11 mouse cellular contexts compared by ENCODE assay signal in the genomic region with DNA sequence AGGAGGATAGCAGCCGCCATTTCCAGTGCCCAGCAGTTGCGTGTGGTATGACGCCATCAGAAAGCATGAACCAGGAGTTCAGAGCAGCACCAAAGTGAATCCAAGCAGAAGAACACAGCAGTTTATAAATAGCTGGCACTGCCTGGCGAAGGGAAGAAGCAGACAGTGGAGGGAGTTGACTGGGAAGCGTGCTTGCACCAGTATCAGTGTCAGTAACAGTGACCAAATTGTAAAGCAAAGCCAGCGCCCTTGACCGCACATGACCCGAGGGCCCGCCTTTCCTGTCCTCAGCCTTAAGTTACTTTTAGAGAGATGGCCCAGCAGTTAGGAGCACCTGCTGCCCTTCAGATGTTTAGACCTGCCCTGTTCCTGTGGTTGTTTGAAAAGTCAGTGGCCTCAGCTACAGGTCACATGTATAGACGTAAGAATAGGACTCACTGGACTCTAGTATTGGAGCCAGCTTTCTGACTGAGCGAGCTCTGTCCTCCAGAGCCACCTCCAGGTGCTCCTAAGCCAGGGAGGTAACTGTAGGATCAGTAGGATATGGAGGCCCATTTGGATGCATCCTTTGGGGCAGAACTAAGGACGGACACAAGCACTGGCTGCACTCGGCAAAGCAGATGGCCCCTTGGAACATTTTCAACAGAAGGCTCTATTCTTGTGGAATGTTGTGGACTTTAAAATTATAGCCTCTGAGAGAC.
DNase-seq lines count a peak whose midpoint lies in the region; ATAC-seq lines count a peak whose summit lies in the region.
"Had no signal": no experiment of that assay in that cellular context is flagged by ENCODE, and none has a peak within 500 bp of the region (broad histone marks: within the 10 kb centered on the region; RNA-seq: fewer than 3 reads in every experiment).

No protein-coding gene starts in this region.

- no peaks in the 10 kb centered on the region for H3K9me3 ChIP-seq in neural tube, embryonic 15.5 days (replicated peaks)
- H3K9me3 ChIP-seq in heart, embryonic 14.5 days (ENCODE audit: control insufficient read depth, low read length), result no peaks in the 10 kb centered on the region
- H3K9me3 ChIP-seq: forebrain, embryonic 13.5 days; hindbrain, embryonic 10.5 days; midbrain, embryonic 15.5 days had no signal

- H3K9ac ChIP-seq in neural tube, embryonic 15.5 days (replicated peaks), result no peak overlapping the region
- no peak overlapping the region for H3K9ac ChIP-seq in heart, embryonic 14.5 days (ENCODE audit: low read length)
- H3K9ac ChIP-seq: forebrain, embryonic 13.5 days; midbrain, embryonic 15.5 days had no signal

- no peaks in the 10 kb centered on the region for H3K27me3 ChIP-seq in neural tube, embryonic 15.5 days (replicated peaks)
- H3K27me3 ChIP-seq in heart, embryonic 14.5 days (ENCODE audit: control insufficient read depth, insufficient read depth, low read length), result no peaks in the 10 kb centered on the region
- H3K27me3 ChIP-seq: forebrain, embryonic 13.5 days; midbrain, embryonic 15.5 days had no signal

- 0 out of 2 replicates have a peak, but pooled peaks cover 5% of the 10 kb centered on the region for H3K4me1 ChIP-seq in neural tube, embryonic 15.5 days
- H3K4me1 ChIP-seq in heart, embryonic 14.5 days (ENCODE audit: control insufficient read depth in 2 of 2, insufficient read depth in 2 of 2, low read length in 2 of 2), result peaks cover 21 to 29% of the 10 kb centered on the region in 2 experiments
- H3K4me1 ChIP-seq: forebrain, embryonic 13.5 days; midbrain, embryonic 15.5 days had no signal

- no peak overlapping the region for H3K4me2 ChIP-seq in neural tube, embryonic 15.5 days
- no peak overlapping the region for H3K4me2 ChIP-seq in heart, embryonic 14.5 days (ENCODE audit: low read length)
- H3K4me2 ChIP-seq: forebrain, embryonic 13.5 days; midbrain, embryonic 15.5 days had no signal

- no peak overlapping the region for H3K4me3 ChIP-seq in neural tube, embryonic 15.5 days (replicated peaks)
- H3K4me3 ChIP-seq in heart, embryonic 14.5 days (ENCODE audit: control insufficient read depth in 1 of 2, insufficient read depth in 1 of 2, low read depth in 1 of 2, low read length in 2 of 2), result no peak overlapping the region
- H3K4me3 ChIP-seq: forebrain, embryonic 13.5 days; hindbrain, embryonic 10.5 days; midbrain, embryonic 15.5 days had no signal

- H3K27ac ChIP-seq in neural tube, embryonic 15.5 days (replicated peaks), result 0 out of 2 replicates have a peak overlapping the region, but pooled peaks have one; percentile 24
- H3K27ac ChIP-seq in heart, embryonic 14.5 days (replicated peaks in 1 of 2; ENCODE audit: control insufficient read depth in 1 of 2, insufficient read depth in 1 of 2, low read depth in 2 of 2, low read length in 2 of 2), result peak overlapping the region; percentile 57 to 81
- H3K27ac ChIP-seq: forebrain, embryonic 13.5 days; hindbrain, embryonic 10.5 days; midbrain, embryonic 15.5 days had no signal

- ATAC-seq in neural tube, embryonic 15.5 days (ENCODE audit: low FRiP score), result no peak
- ATAC-seq in heart, embryonic 14.5 days (ENCODE audit: insufficient number of reproducible peaks, insufficient read depth, low FRiP score, low read depth), result no peak
- ATAC-seq: forebrain, embryonic 13.5 days; midbrain, embryonic 15.5 days had no signal

- H3K36me3 ChIP-seq in neural tube, embryonic 15.5 days, result peaks cover 57% of the 10 kb centered on the region
- peaks cover 58% of the 10 kb centered on the region for H3K36me3 ChIP-seq in heart, embryonic 14.5 days (ENCODE audit: control insufficient read depth, insufficient read depth, low read length)

- peak; percentile 64 to 65 for DNase-seq in heart, adult 18-20 months
- DNase-seq in heart, postnatal 36 days, result no peak
- DNase-seq in neural tube, embryonic 10.5 days (ENCODE audit: extremely low spot score, low spot score), result no peak
- no peak for DNase-seq in T-cell, adult 2 months (ENCODE audit: low spot score)
- DNase-seq in c-Kit-positive CD71-positive TER-119-positive erythroid progenitor cells, embryonic 14.5 days (ENCODE audit: low spot score), result no peak
- DNase-seq: adrenal gland, postnatal 36 days had no signal

- intact Hi-C loops in heart, postnatal 36 days (cut with DNase I), result no loop called here

- 91% methylated on average over 13 of the region's 13 CpGs for WGBS in neural tube, embryonic 15.5 days
- WGBS in heart, embryonic 14.5 days, result 52% methylated on average over 13 of the region's 13 CpGs

Comparison
In these comparisons a context has a peak if more than half of its experiments do, and no peak if none do; other contexts are left out.
1. DNase-seq: peak in heart, adult 18-20 months (2 of 2); none in heart, postnatal 36 days (0 of 2), neural tube, embryonic 10.5 days (single experiment), T-cell, adult 2 months (single experiment) and c-Kit-positive CD71-positive TER-119-positive erythroid progenitor cells, embryonic 14.5 days (single experiment).